Mouse (Mus musculus) thymus, adult 2 months (tissue): Measurements from ENCODE around the gene Tmem8.

Source experiments
- CTCF ChIP-seq: fragments of 200-500 bp; IDR thresholded peaks from 2 replicates; pipeline ENCODE4 v1.5.1; 2012; ENCODE audit warnings: mild to moderate bottlenecking, control low read depth, low read length, moderate library complexity, borderline replicate concordance; ENCODE audit not compliant: control insufficient read depth, poor library complexity, insufficient read depth; ENCODE audit errors: extremely low read depth
- POLR2A ChIP-seq: fragments of 200-500 bp; IDR thresholded peaks from 2 replicates; pipeline ENCODE4 v1.6.1; 2012; ENCODE audit warnings: mild to moderate bottlenecking, low read length, control low read depth, moderate library complexity; ENCODE audit not compliant: control insufficient read depth, poor library complexity, insufficient read depth; ENCODE audit errors: extremely low read depth

- TF ChIP-seq POLR2A (no peak), CTCF (no peak)
Observed at GRCm38 (mm10) chr17:26124560-26124959, 11.5 kb downstream of the Tmem8 start.
